Mouse (Mus musculus): Measurements from ENCODE around the gene Mcpt9. TPM values are rescaled to one million over a fixed set of nuclear protein-coding genes. Genes with fewer than 3 reads are reported as not detected.
A peak's percentile ranks its signal among the peaks of the same experiment; 100 is the strongest.
"Not testable (repeated sequence)": the region's sequence is repeated elsewhere in the genome, so short reads cannot be mapped to it uniquely, and the experiment has no call there.

The Mcpt9 gene
- total and polyA plus RNA-seq, 3 experiments: 0.25 to 0.28 TPM; not detected in 1

GRCm38 (mm10) chr14:56055408-56055807 is 25.1 kb upstream of the Mcpt9 start:
- dilution Hi-C loops (cut with MboI; ENCODE audit: extremely low pct_ligation_motif_present, extremely low pct_unique_long_range_greater_than_20kb, low sequenced_read_pairs) (no loop called here), in situ Hi-C loops (cut with MboI; ENCODE audit: low pct_ligation_motif_present, low pct_unique_long_range_greater_than_20kb, low sequenced_read_pairs) (no loop called here)
- H3K9ac ChIP-seq (ENCODE audit: insufficient read depth, low read depth): no peak overlapping the region
- peaks cover 2% of the 10 kb centered on the region for H3K27me3 ChIP-seq (replicated peaks)
- H3K9me3 ChIP-seq (replicated peaks; ENCODE audit: low read length): no peaks in the 10 kb centered on the region
- H3K27ac ChIP-seq (ENCODE audit: insufficient read depth, low read depth): no peak overlapping the region
- TF ChIP-seq CTCF (conservative IDR thresholded peaks at IDR 0.05 in 1 of 2, IDR thresholded peaks at IDR 0.05 in 1 of 2; ENCODE audit: low read depth in 2 of 2, low read length in 2 of 2) (peak in 1 of 2 experiments; percentile 8; a peak in 1 of 4 replicates), MXI1 (IDR thresholded peaks at IDR 0.05; ENCODE audit: low read depth, low read length) (no peak)
- H3K4me3 ChIP-seq (replicated peaks in 1 of 3; ENCODE audit: low read depth in 2 of 3, low read length in 2 of 3, poor library complexity in 1 of 3): no peak overlapping the region
- no peaks in the 10 kb centered on the region for H3K79me2 ChIP-seq (replicated peaks; ENCODE audit: control insufficient read depth, extremely low read depth, insufficient read depth, poor library complexity, severe bottlenecking)
- H3K36me3 ChIP-seq (replicated peaks in 1 of 2; ENCODE audit: control insufficient read depth in 1 of 2, insufficient read depth in 1 of 2, low read length in 1 of 2): no peaks in the 10 kb centered on the region
- peaks cover 5 to 10% of the 10 kb centered on the region in 2 experiments for H3K4me1 ChIP-seq (ENCODE audit: control insufficient read depth in 1 of 2, insufficient read depth in 2 of 2)
- no peak for DNase-seq (ENCODE audit: extremely low read depth)
- H3K4me2 ChIP-seq (ENCODE audit: insufficient read depth, low read depth, poor library complexity, severe bottlenecking): no peak overlapping the region

- H3K4me2 ChIP-seq (ENCODE audit: insufficient read depth, low read depth, poor library complexity, severe bottlenecking); H3K36me3 ChIP-seq (replicated peaks in 1 of 2; ENCODE audit: control insufficient read depth in 1 of 2, insufficient read depth in 1 of 2, low read length in 1 of 2); H3K4me3 ChIP-seq (replicated peaks in 1 of 3; ENCODE audit: low read depth in 2 of 3, low read length in 2 of 3, poor library complexity in 1 of 3); DNase-seq (ENCODE audit: extremely low read depth); H3K27ac ChIP-seq (ENCODE audit: insufficient read depth, low read depth); in situ Hi-C loops (cut with MboI; ENCODE audit: low pct_ligation_motif_present, low pct_unique_long_range_greater_than_20kb, low sequenced_read_pairs); H3K27me3 ChIP-seq (replicated peaks); H3K79me2 ChIP-seq (replicated peaks; ENCODE audit: control insufficient read depth, extremely low read depth, insufficient read depth, poor library complexity, severe bottlenecking); dilution Hi-C loops (cut with MboI; ENCODE audit: extremely low pct_ligation_motif_present, extremely low pct_unique_long_range_greater_than_20kb, low sequenced_read_pairs); H3K9ac ChIP-seq (ENCODE audit: insufficient read depth, low read depth); H3K9me3 ChIP-seq (replicated peaks; ENCODE audit: low read length): not testable (repeated sequence)
- H3K4me1 ChIP-seq (ENCODE audit: control insufficient read depth in 1 of 2, insufficient read depth in 2 of 2): peaks cover 6 to 25% of the 10 kb centered on the region in 2 experiments
Measured at GRCm38 (mm10) chr14:56041792-56042191, 11.5 kb upstream of the Mcpt9 start, which contains the start of gene Mcpt2. TSS of gene Mcpt2 (plus strand) at chr14:56042041.

- peaks cover 15 to 21% of the 10 kb centered on the region in 2 experiments; a peak in 3 of 4 replicates for H3K4me1 ChIP-seq (ENCODE audit: control insufficient read depth in 1 of 2, insufficient read depth in 2 of 2)
- in situ Hi-C loops (cut with MboI; ENCODE audit: low pct_ligation_motif_present, low pct_unique_long_range_greater_than_20kb, low sequenced_read_pairs) (no loop called here), dilution Hi-C loops (cut with MboI; ENCODE audit: extremely low pct_ligation_motif_present, extremely low pct_unique_long_range_greater_than_20kb, low sequenced_read_pairs) (no loop called here)
- peak; percentile 89 for DNase-seq (ENCODE audit: extremely low read depth)
- H3K9ac ChIP-seq (ENCODE audit: insufficient read depth, low read depth): no peak overlapping the region
- peak overlapping the region; percentile 74 for H3K4me2 ChIP-seq (ENCODE audit: insufficient read depth, low read depth, poor library complexity, severe bottlenecking)
- no peaks in the 10 kb centered on the region for H3K27me3 ChIP-seq (replicated peaks)
- H3K27ac ChIP-seq (ENCODE audit: insufficient read depth, low read depth): peak overlapping the region; percentile 58; the same call in 1 of the 2 replicates
- H3K36me3 ChIP-seq (replicated peaks in 1 of 2; ENCODE audit: control insufficient read depth in 1 of 2, insufficient read depth in 1 of 2, low read length in 1 of 2): no peaks in the 10 kb centered on the region
- H3K9me3 ChIP-seq (replicated peaks; ENCODE audit: low read length): no peaks in the 10 kb centered on the region
- H3K79me2 ChIP-seq (replicated peaks; ENCODE audit: control insufficient read depth, extremely low read depth, insufficient read depth, poor library complexity, severe bottlenecking): no peaks in the 10 kb centered on the region
- H3K4me3 ChIP-seq (replicated peaks in 1 of 3; ENCODE audit: low read depth in 2 of 3, low read length in 2 of 3, poor library complexity in 1 of 3): no peak overlapping the region
- TF ChIP-seq ZMIZ1 (IDR thresholded peaks at IDR 0.05; ENCODE audit: low read depth, low read length) (no peak), TBP (conservative IDR thresholded peaks at IDR 0.05; ENCODE audit: low read depth, low read length) (0 out of 2 replicates have a peak, but pooled peaks have one; percentile 46), IRF4 (IDR thresholded peaks at IDR 0.05; ENCODE audit: low read depth, low read length) (peak; percentile 95), NELFE (IDR thresholded peaks at IDR 0.05; ENCODE audit: low read depth, low read length) (no peak), ZC3H11A (IDR thresholded peaks at IDR 0.05; ENCODE audit: low read depth, low read length) (no peak), MAZ (IDR thresholded peaks at IDR 0.05; ENCODE audit: low read depth, low read length) (0 out of 2 replicates have a peak, but pooled peaks have one; percentile 21), SMC3 (IDR thresholded peaks at IDR 0.05; ENCODE audit: low read depth, low read length) (no peak; the same call in 1 of the 2 replicates), UBTF (IDR thresholded peaks at IDR 0.05; ENCODE audit: low read depth, low read length) (no peak), HCFC1 (IDR thresholded peaks at IDR 0.05; ENCODE audit: low read depth, low read length) (peak; percentile 12; the same call in 1 of the 2 replicates), USF1 (IDR thresholded peaks at IDR 0.05; ENCODE audit: low read depth, low read length) (no peak), E2F4 (IDR thresholded peaks at IDR 0.05; ENCODE audit: insufficient replicate concordance, low read depth, low read length) (no peak), ELF1 (IDR thresholded peaks at IDR 0.05; ENCODE audit: low read depth, low read length) (peak; percentile 68), ZNF384 (IDR thresholded peaks at IDR 0.05; ENCODE audit: low read depth, low read length) (no peak), TCF12 (IDR thresholded peaks at IDR 0.05; ENCODE audit: low read depth, low read length) (peak; percentile 78), MAX (IDR thresholded peaks at IDR 0.05; ENCODE audit: low read length) (no peak), PAX5 (IDR thresholded peaks at IDR 0.05; ENCODE audit: low read length) (no peak), MAFK (IDR thresholded peaks at IDR 0.05; ENCODE audit: insufficient replicate concordance, low read length) (no peak), EP300 (IDR thresholded peaks at IDR 0.05; ENCODE audit: low read length) (peak; percentile 90), KAT2A (IDR thresholded peaks at IDR 0.05; ENCODE audit: insufficient replicate concordance, low read length) (no peak), ETS1 (conservative IDR thresholded peaks at IDR 0.05; ENCODE audit: low read depth, low read length) (peak; percentile 67), USF2 (conservative IDR thresholded peaks at IDR 0.05; ENCODE audit: low read depth, low read length) (no peak), RAD21 (IDR thresholded peaks at IDR 0.05; ENCODE audit: low read depth, low read length) (no peak; the same call in none of the 2 replicates), BHLHE40 (IDR thresholded peaks at IDR 0.05; ENCODE audit: low read depth, low read length) (peak; percentile 56; the same call in 1 of the 2 replicates), POLR2AphosphoS2 (IDR thresholded peaks at IDR 0.05; ENCODE audit: low read depth, low read length) (no peak)
Measured at GRCm38 (mm10) chr14:56034433-56034832, 4.1 kb upstream of the Mcpt9 start.
